ENCODE assay signal across 13 mouse cellular contexts in genomic region chr7:122728846-122729245, GRCm38 (mm10). TPM values are rescaled to one million over a fixed set of nuclear protein-coding genes. Genes with fewer than 3 reads are reported as not detected.
A peak's percentile ranks its signal among the peaks of the same experiment; 100 is the strongest.
DNase-seq lines count a peak whose midpoint lies in the region; ATAC-seq and TF ChIP-seq lines count a peak whose summit lies in the region.
"Had no signal": no experiment of that assay in that cellular context is flagged by ENCODE, and none has a peak within 500 bp of the region (broad histone marks: within the 10 kb centered on the region; RNA-seq: fewer than 3 reads in every experiment).

No protein-coding gene starts in this region.

- TF ChIP-seq POLR2A in cortical plate, adult 2 months (IDR thresholded peaks at IDR 0.05; ENCODE audit: extremely low read depth, insufficient read depth, low read length): no peak
- no peak for TF ChIP-seq POLR2A in olfactory bulb, adult 2 months (IDR thresholded peaks at IDR 0.05; ENCODE audit: insufficient read depth, low read depth, low read length)

- TF ChIP-seq CTCF in cortical plate, adult 2 months (IDR thresholded peaks at IDR 0.05; ENCODE audit: extremely low read depth, insufficient read depth, low read length): no peak
- no peak for TF ChIP-seq CTCF in olfactory bulb, adult 2 months (IDR thresholded peaks at IDR 0.05; ENCODE audit: insufficient read depth, low read depth, low read length)

- ATAC-seq in cerebellum, adult (ENCODE audit: insufficient number of reproducible peaks, low FRiP score, low TSS enrichment): no peak
- ATAC-seq in activated CD4-positive, CD25-positive, alpha-beta regulatory T cell, adult 4 months: no peak

- H3K27ac ChIP-seq in cortical plate, adult 2 months (ENCODE audit: insufficient read depth, low read length): peak overlapping the region; percentile 54
- H3K27ac ChIP-seq in olfactory bulb, adult 2 months (ENCODE audit: insufficient read depth, low read depth, low read length): peak overlapping the region; percentile 38; the same call in 1 of the 2 replicates
- H3K27ac ChIP-seq: embryonic facial prominence, embryonic 15.5 days; heart, embryonic 13.5 days; hindbrain, embryonic 13.5 days; limb, embryonic 15.5 days; midbrain, embryonic 12.5 days had no signal

- WGBS in olfactory bulb, adult 2 months: 11% methylated on average over 7 of the region's 7 CpGs

- peak; percentile 2 for DNase-seq in cerebellum, adult 11-12 months
- peak; percentile 32 to 41 for DNase-seq in left cerebral cortex, adult 8-10 months (ENCODE audit: low spot score in 2 of 2)
- no peak for DNase-seq in left cerebral cortex, adult 11 months (ENCODE audit: low spot score)
- no peak for DNase-seq in lung, postnatal 4 days

- H3K4me1 ChIP-seq in cortical plate, adult 2 months (ENCODE audit: control insufficient read depth, insufficient read depth, low read length): peaks cover 8% of the 10 kb centered on the region
- H3K4me1 ChIP-seq in olfactory bulb, adult 2 months (ENCODE audit: control insufficient read depth, insufficient read depth, low read length): peaks cover 13% of the 10 kb centered on the region
- H3K4me1 ChIP-seq: heart, embryonic 13.5 days; limb, embryonic 15.5 days had no signal

- H3K4me3 ChIP-seq in cortical plate, adult 2 months (ENCODE audit: insufficient read depth, low read length): no peak overlapping the region
- H3K4me3 ChIP-seq in olfactory bulb, adult 2 months (ENCODE audit: insufficient read depth, low read depth, low read length): no peak overlapping the region
- H3K4me3 ChIP-seq: embryonic facial prominence, embryonic 15.5 days; heart, embryonic 13.5 days; hindbrain, embryonic 13.5 days; limb, embryonic 15.5 days; midbrain, embryonic 12.5 days had no signal

RNA-seq across cellular contexts. Expression of gene Cacng3, which starts 58.6 kb away (rescaled TPM):
- 100 to 1,000 TPM; 124 to 137 (median 129) TPM for total RNA-seq in left cerebral cortex, adult 8-10 months (2022)
- 75.6 and 77.1 TPM in 2 replicates for polyA plus RNA-seq in cortical plate, adult 2 months (2012; rRNA removed)
- not detected in 2 replicates for polyA plus RNA-seq in olfactory bulb, adult 2 months (2012; ENCODE audit: insufficient read depth, insufficient read length, low replicate concordance, missing spikeins)
- not detected for polyA plus RNA-seq in activated CD4-positive, CD25-positive, alpha-beta regulatory T cell, adult 4 months (2017; shearing (Covaris generic))

Comparison
In these comparisons a context has a peak if more than half of its experiments do, and no peak if none do; other contexts are left out.
1. DNase-seq: peak in cerebellum, adult 11-12 months (single experiment) and left cerebral cortex, adult 8-10 months (2 of 2); none in left cerebral cortex, adult 11 months (single experiment) and lung, postnatal 4 days (0 of 2).